Mouse (Mus musculus): ENCODE results near the gene Nprl3.
"Not testable (repeated sequence)": the region's sequence is repeated elsewhere in the genome, so short reads cannot be mapped to it uniquely, and the experiment has no call there.

DNA sequence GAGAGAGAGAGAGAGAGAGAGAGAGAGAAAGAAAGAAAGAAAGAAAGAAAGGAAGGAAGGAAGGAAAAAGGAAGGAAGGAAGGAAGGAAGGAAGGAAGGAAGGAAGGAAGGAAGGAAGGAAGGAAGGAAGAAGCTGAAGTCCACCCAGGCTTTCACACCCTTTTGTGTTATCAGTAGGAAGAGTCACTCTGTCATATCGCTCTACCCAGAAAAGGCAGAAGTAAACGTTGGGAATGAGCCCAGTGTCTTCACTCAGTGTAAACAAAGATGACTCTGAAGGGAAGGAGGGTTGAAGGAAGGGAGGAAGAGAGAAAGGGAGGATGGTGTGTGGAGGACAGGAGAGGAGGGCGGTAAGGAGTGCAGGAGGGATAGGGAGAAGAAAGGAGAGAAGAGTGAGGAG lies 26.0 kb upstream of the Nprl3 start:
- TF ChIP-seq TAL1, GATA1 (IDR thresholded peaks at IDR 0.05; ENCODE audit: low read length): not testable (repeated sequence)

Measured in erythroblast, embryonic 14.5 days (primary cell).